In the genomic region with DNA sequence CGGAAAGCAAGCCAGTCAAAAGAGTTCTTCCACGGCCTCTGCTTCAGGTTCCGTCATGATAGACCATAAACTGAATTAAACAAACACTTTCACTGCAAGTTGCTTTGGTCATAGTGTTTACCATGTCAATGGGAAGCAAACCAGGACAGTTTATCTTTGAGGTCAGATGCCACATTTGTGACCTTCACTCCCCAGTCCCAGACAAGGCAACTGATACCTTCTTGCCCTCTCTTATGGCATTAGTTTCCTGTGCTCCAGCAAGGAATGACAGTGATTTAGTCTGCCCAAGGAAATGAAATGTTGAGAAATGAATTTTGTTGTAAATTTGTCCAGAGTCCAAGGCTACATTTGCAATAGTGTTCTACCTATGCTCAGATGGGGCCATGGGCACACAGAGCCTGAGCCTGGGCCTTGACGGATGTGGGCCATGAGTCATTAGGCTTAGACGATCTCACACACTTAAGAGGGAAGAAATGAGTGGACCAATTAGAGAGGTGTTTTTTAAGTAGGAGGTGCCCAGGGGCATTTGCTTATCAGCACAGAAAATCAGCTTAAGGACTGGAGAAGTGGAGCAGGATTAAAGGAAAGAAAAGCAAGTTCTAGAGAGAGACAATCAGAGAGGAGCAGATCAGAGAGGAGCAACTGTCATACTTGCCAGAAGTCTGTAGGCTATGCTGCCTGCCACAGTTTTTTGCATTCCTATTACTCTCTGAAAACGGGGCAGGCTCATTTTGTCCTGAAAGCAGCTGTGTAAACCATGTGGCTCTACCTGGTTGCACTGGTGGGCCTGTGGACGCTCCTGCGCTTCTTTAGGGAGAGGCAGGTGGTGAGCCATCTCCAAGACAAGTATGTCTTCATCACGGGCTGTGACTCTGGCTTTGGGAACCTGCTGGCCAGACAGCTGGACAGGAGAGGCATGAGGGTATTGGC, we compare ENCODE assay signal across 21 mouse cellular contexts. TPM values are rescaled to one million over a fixed set of nuclear protein-coding genes. Genes with fewer than 3 reads are reported as not detected.
DNase-seq lines count a peak whose midpoint lies in the region; ATAC-seq and TF ChIP-seq lines count a peak whose summit lies in the region.
"Had no signal": no experiment of that assay in that cellular context is flagged by ENCODE, and none has a peak within 500 bp of the region (broad histone marks: within the 10 kb centered on the region; RNA-seq: fewer than 3 reads in every experiment).

A gene (plus strand): TSS at position 541 of the 930 bp plus-strand sequence.
A gene (plus strand): TSS at position 607 of the 930 bp plus-strand sequence.

- peak; percentile 56 for DNase-seq in adrenal gland, postnatal 14 days
- DNase-seq in adrenal gland, postnatal 10 days = no peak
- DNase-seq in kidney, postnatal 14 days = peak; percentile 1
- DNase-seq in kidney, adult 2 months = no peak
- DNase-seq in 416B (ENCODE audit: low read depth) = peak; percentile 91
- no peak for DNase-seq in liver, embryonic 13.5 days
- DNase-seq in cerebellum, adult 8-10 months = no peak
- DNase-seq in cerebellum, adult 11 months = no peak
- DNase-seq: B cell, adult 2 months; cerebellum, adult 9-10 months; gastrocnemius, postnatal 10 days; kidney, postnatal 36 days; left cerebral cortex, postnatal 4 days; lung, postnatal 36 days; thymus, postnatal 36 days had no signal

- no peak within 1 kb of the TSS for H3K4me3 ChIP-seq in kidney, adult 2 months (ENCODE audit: insufficient read depth, low read depth, low read length)
- no peak within 1 kb of the TSS for H3K4me3 ChIP-seq in liver, embryonic 13.5 days (replicated peaks)
- H3K4me3 ChIP-seq: forebrain, embryonic 15.5 days; heart, embryonic 12.5 days; hindbrain, embryonic 12.5 days; midbrain, embryonic 12.5 days had no signal

- H3K9me3 ChIP-seq in liver, embryonic 13.5 days (replicated peaks) = 0 out of 2 replicates have a peak, but pooled peaks cover 4% of the 10 kb centered on the region
- H3K9me3 ChIP-seq: forebrain, embryonic 15.5 days; G1E; hindbrain, embryonic 12.5 days; midbrain, embryonic 12.5 days had no signal

- peaks cover 14% of the 10 kb centered on the region for H3K4me1 ChIP-seq in kidney, adult 2 months (ENCODE audit: control insufficient read depth, insufficient read depth, low read length)
- peaks cover 36% of the 10 kb centered on the region for H3K4me1 ChIP-seq in liver, embryonic 13.5 days (replicated peaks)
- H3K4me1 ChIP-seq: forebrain, embryonic 15.5 days; hindbrain, embryonic 12.5 days; midbrain, embryonic 12.5 days had no signal

- H3K4me2 ChIP-seq in liver, embryonic 13.5 days = no peak within 1 kb of the TSS
- H3K4me2 ChIP-seq: forebrain, embryonic 15.5 days; heart, embryonic 12.5 days; hindbrain, embryonic 12.5 days; midbrain, embryonic 12.5 days had no signal

- no peak within 1 kb of the TSS for H3K27ac ChIP-seq in kidney, adult 2 months (ENCODE audit: insufficient read depth, low read depth, low read length)
- peak within 1 kb of the TSS; percentile 47 for H3K27ac ChIP-seq in liver, embryonic 13.5 days
- H3K27ac ChIP-seq: forebrain, embryonic 15.5 days; hindbrain, embryonic 12.5 days; midbrain, embryonic 12.5 days had no signal

- H3K36me3 ChIP-seq in kidney, adult 2 months (ENCODE audit: control insufficient read depth, insufficient read depth, low read length) = no peaks in the 10 kb centered on the region
- H3K36me3 ChIP-seq in liver, embryonic 13.5 days = no peaks in the 10 kb centered on the region
- H3K36me3 ChIP-seq: forebrain, embryonic 15.5 days; G1E; heart, embryonic 12.5 days; hindbrain, embryonic 12.5 days; midbrain, embryonic 12.5 days had no signal

- TF ChIP-seq CTCF in kidney, adult 2 months (conservative IDR thresholded peaks at IDR 0.05; ENCODE audit: insufficient read depth, insufficient read length, low read depth, low read length) = no peak

- ATAC-seq in liver, embryonic 13.5 days (ENCODE audit: low read depth) = 0 out of 2 replicates have a peak, but pooled peaks have one; percentile 27
- ATAC-seq: forebrain, embryonic 15.5 days had no signal

- H3K9ac ChIP-seq in liver, embryonic 13.5 days = no peak within 1 kb of the TSS
- H3K9ac ChIP-seq: forebrain, embryonic 15.5 days; heart, embryonic 12.5 days; hindbrain, embryonic 12.5 days; midbrain, embryonic 12.5 days had no signal

- TF ChIP-seq POLR2A in kidney, adult 2 months (IDR thresholded peaks at IDR 0.05; ENCODE audit: low read depth, low read length) = no peak

- 71% methylated on average over 9 of the region's 9 CpGs for WGBS in kidney, adult 2 months
- 62% methylated on average over 9 of the region's 9 CpGs for WGBS in liver, embryonic 13.5 days (ENCODE audit: insufficient replicate concordance)

- H3K27me3 ChIP-seq in kidney, adult 2 months (replicated peaks; ENCODE audit: control insufficient read depth, insufficient read depth, low read length) = no peaks in the 10 kb centered on the region
- no peaks in the 10 kb centered on the region for H3K27me3 ChIP-seq in liver, embryonic 13.5 days
- H3K27me3 ChIP-seq: forebrain, embryonic 15.5 days; heart, embryonic 12.5 days; hindbrain, embryonic 12.5 days; midbrain, embryonic 12.5 days had no signal

RNA-seq across cellular contexts. Expression of the first gene that starts in this region (rescaled TPM):
- 0.94 and 1.9 TPM in 2 replicates for total RNA-seq in adrenal gland, postnatal 14 days (2021)
- under 1 TPM; 0.48 to 1.00 TPM for total RNA-seq in adrenal gland, postnatal 10 days (2021)
- 1.1 and 1.3 TPM in 2 replicates for polyA plus RNA-seq in kidney, adult 2 months (2012; rRNA removed)
- 0.17 and 0.28 TPM in 2 replicates for polyA plus RNA-seq in liver, embryonic 13.5 days (2015; fragmentation: Nextera tagmentation; extraction: Ambion mirVana)
- polyA plus RNA-seq: forebrain, embryonic 15.5 days; G1E; heart, embryonic 12.5 days; hindbrain, embryonic 12.5 days; stomach, embryonic 14.5 days had no signal

RNA-seq across cellular contexts. Expression of the second gene that starts in this region (rescaled TPM):
- total RNA-seq in adrenal gland, postnatal 14 days (2021) = 1.4 and 2.6 TPM in 2 replicates
- 1 to 10 TPM in 1 of 2 experiments, under 1 TPM in 1; 0.70 to 1.4 TPM for total RNA-seq in adrenal gland, postnatal 10 days (2021)
- polyA plus RNA-seq in kidney, adult 2 months (2012; rRNA removed) = 2.1 and 2.3 TPM in 2 replicates
- polyA plus RNA-seq in liver, embryonic 13.5 days (2015; fragmentation: Nextera tagmentation; extraction: Ambion mirVana) = 0.14 and 0.15 TPM in 2 replicates
- total RNA-seq: G1E; left cerebral cortex, postnatal 4 days had no signal
- polyA plus RNA-seq: forebrain, embryonic 15.5 days; G1E; heart, embryonic 12.5 days; hindbrain, embryonic 12.5 days; stomach, embryonic 14.5 days had no signal

Comparison
In these comparisons a context has a peak if more than half of its experiments do, and no peak if none do; other contexts are left out.
1. DNase-seq: peak in adrenal gland, postnatal 14 days (single experiment), kidney, postnatal 14 days (single experiment) and 416B (single experiment); none in adrenal gland, postnatal 10 days (single experiment), kidney, adult 2 months (single experiment), liver, embryonic 13.5 days (single experiment), cerebellum, adult 8-10 months (single experiment) and cerebellum, adult 11 months (single experiment).
2. Peak in ATAC-seq and H3K27ac ChIP-seq in liver, embryonic 13.5 days; RNA of the genes that start here not detected or under 1 TPM.